Mouse (Mus musculus): ENCODE results near the gene Evi2b.

The Evi2b gene

DNA sequence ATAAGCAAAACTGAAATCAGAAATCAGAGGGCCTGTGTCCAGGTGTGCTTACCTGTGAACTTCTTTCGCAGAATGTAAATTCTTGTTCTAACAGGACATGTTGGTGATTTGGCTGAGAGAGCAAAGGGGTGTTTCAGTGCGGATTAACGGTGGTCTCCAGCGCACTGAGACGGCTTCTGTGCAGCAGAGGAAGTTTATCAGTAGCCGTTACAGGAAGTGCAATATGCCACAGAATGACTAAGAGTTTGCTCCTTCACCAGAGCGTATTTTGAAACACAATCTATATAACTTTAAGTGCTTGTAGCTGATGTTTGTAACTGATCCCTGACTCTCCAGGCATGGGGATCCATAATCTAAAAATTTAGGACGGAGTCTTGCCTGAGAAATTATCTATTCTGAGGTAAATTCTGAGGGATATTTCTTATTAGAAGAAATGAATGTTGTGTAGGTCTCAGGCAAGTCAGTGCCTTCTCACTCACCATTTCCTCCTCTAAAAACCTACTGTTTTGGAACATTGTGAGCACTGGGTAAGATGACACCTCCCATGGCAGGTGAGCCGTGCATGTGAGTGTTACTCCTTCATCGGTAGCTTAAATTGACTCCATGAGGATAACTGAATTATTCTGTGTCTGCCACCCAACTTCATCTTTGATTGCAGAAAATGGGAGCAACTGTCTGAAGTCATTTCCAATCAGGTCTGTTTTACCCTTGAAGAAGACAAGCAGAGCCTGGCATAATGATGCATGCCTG lies at the start of gene Evi2b:
TSS of gene Evi2b (minus strand) at position 203 of the 750 bp plus-strand sequence.
- in situ Hi-C loops (cut with MboI; ENCODE audit: low sequenced_read_pairs) = no loop called here

DNA sequence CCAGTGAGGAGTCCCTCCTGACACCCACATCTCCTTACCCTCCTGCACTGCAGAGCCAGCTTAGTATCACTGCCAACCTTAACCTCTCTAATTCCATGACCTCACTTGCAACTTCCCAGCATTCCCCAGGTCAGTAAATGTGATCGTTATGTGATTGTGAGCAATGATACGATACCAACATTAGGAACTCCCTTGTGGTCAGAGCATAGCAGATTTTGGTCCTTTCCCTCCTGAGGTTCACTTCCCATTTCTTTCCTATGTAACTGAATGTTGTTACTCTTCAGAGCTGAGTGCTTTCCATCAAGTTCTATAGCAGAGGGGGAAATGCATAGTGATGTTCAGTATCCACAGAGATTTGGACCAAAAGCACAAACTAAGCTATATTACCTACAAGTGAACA lies 46.8 kb upstream of the Evi2b start:
- in situ Hi-C loops (cut with MboI; ENCODE audit: low sequenced_read_pairs) = no loop called here

GRCm38 (mm10) chr11:79568197-79568911 lies 44.8 kb upstream of the Evi2b start:
- in situ Hi-C loops (cut with MboI; ENCODE audit: low sequenced_read_pairs) = no loop called here

GRCm38 (mm10) chr11:79566947-79567346 lies 43.4 kb upstream of the Evi2b start:
- in situ Hi-C loops (cut with MboI; ENCODE audit: low sequenced_read_pairs) = no loop called here

DNA sequence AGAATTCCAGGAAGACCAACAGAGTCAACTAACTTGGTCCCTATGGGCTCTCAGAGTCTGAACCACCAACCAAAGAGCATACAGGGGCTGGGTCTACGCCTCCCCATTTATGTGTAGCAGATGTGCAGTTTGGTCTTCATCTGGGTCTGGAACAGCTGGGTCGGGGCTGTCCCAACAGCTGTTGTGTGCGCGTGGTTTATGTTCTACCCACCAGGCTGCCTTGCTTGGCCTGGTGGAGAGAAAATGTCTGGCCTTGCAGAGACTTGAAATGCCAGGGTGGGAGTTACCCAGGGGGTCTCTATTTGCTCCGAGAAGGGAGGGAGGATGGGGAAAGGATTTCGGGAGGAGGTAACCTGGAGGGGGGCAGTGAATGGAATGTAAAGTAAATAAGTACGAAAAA lies 39.9 kb upstream of the Evi2b start:
- in situ Hi-C loops (cut with MboI; ENCODE audit: low sequenced_read_pairs) = no loop called here

GRCm38 (mm10) chr11:79560536-79560935 lies 37.0 kb upstream of the Evi2b start:
- in situ Hi-C loops (cut with MboI; ENCODE audit: low sequenced_read_pairs) = no loop called here

DNA sequence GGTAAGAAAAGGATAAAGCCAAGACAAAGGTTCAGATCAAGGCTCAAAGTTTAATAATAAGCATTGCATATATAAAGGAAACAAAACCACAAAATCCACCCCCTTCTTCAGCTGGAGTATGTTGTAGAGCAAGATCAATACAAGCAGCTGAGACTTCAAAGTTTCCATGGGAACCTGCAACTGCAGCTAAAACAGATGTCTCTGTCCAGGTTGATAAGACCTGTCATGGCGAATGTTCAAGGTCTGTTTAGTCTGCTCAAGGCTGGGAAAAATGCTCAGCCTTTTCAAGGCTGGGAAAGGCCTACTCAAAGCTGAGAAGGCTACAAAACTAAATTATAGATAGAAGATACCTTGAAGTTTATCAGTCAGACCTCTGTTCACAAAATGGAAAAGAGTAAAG lies 29.1 kb upstream of the Evi2b start:
- in situ Hi-C loops (cut with MboI; ENCODE audit: low sequenced_read_pairs) = no loop called here

GRCm38 (mm10) chr11:79536293-79536692 lies 12.7 kb upstream of the Evi2b start:
- in situ Hi-C loops (cut with MboI; ENCODE audit: low sequenced_read_pairs) = no loop called here

DNA sequence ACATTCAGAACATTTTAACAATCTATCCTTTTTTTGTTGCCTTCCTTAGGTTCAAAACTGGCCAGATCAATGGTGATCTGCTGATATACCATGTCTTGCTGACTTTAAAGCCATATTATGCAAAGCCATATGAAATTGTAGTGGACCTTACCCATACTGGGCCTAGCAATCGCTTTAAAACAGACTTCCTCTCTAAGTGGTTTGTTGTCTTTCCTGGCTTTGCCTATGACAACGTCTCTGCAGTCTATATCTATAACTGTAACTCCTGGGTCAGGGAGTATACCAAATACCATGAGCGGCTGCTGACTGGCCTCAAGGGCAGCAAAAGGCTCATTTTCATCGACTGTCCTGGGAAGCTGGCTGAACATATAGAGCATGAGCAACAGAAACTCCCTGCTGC lies 12.0 kb upstream of the Evi2b start:
- in situ Hi-C loops (cut with MboI; ENCODE audit: low sequenced_read_pairs) = no loop called here

DNA sequence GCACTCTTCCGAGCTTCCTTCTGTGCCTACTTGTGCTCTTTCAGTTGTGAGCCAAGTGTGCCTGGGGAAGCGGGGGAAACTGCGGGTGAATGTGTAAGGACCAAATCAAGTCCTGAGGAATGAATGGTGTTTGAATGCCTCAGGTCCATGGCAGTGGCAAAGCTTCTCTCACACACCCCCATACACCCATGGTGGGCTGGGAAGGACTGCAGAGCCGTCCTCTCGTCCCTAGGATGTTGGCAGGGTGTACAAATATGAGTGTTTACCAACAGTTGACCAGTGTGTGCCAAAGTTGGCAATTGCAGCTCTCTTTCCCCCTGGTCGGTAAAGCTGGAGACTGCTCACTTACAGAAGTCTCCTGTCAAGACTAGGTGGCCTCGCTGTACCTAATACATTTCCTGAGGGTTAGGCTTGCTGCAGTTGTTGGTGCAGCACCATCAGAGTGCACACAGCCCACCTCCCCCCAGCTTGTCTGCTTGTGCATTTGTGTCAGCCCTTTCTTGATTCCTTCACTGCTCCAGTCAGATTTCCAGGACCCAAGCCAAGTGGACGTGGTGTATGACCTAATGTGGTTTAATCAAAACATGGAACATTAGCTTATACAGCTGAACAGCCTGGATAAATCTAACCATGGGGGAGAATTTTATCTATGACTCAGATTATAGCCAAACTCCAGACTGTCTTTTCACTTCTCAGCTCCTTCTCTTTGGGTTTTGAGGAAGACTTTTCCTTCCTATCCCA lies 10.6 kb upstream of the Evi2b start:
- in situ Hi-C loops (cut with MboI; ENCODE audit: low sequenced_read_pairs) = no loop called here

DNA sequence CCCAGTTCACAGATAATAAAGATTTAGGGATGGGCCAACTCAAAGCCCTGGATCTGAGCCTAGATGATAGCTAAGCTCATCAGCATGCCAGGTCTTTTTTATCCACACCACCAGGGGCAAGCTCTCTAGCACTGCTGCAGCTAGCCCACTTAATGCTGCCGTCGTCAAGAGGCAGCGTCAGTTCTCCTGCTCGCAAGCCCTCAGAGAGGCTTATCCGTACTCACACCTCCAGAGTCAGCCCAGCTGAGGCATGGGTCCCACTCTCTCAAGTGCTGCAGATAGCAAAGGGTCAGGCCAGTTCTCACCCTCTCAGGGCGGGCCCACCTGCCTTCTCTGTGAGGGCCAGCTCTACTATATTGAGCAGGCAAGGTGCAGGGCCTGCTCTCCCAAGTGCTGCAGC lies 9.7 kb upstream of the Evi2b start:
- in situ Hi-C loops (cut with MboI; ENCODE audit: low sequenced_read_pairs) = no loop called here

- in situ Hi-C loops (cut with MboI; ENCODE audit: low sequenced_read_pairs) = no loop called here
Measured at GRCm38 (mm10) chr11:79531485-79531884, 7.9 kb upstream of the Evi2b start.

DNA sequence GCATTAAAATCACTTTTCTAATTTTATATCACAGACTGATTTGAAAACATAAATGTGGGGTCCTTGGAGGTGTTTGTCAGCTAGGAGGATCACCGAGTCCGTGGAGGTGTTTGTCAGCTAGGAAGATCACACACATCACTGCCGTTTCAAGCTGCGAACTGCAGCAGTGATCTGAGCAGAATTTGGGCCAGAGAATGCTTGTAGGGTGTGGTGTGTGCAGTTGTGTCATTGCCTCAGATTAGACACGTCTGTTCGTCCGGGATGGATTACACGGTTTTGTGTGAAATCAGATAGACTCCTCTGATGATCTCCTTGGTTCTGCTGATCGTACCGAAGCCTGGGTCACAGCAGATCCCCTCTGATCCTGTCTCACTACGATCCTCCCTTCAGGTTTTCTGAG lies 7.2 kb upstream of the Evi2b start:
- in situ Hi-C loops (cut with MboI; ENCODE audit: low sequenced_read_pairs) = no loop called here

- in situ Hi-C loops (cut with MboI; ENCODE audit: low sequenced_read_pairs) = no loop called here
Measured at GRCm38 (mm10) chr11:79530333-79530761, 6.8 kb upstream of the Evi2b start, which contains the start of the genes Evi2 and Evi2a. TSS of gene Evi2 (minus strand) at chr11:79530589. TSS of gene Evi2a (minus strand) at chr11:79530609.

DNA sequence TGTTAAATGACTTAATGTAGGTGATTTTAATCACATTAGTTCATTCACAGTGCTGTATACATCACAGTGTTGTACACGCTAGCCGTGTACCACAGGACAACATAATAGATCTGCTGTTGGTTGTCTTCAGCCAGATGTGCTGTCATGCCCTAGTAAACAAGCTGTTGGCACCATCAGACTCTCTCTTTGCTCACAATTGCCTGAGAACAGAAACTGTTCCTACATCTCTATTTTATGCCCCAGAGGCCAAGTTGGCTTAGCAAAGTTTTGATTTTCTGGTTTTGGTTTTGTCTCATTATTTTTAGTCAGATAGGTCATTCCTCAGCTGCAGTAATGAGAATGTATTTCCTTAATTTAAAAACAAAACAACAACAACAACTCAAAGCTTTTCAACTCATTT lies 6.2 kb upstream of the Evi2b start:
- in situ Hi-C loops (cut with MboI; ENCODE audit: low sequenced_read_pairs) = no loop called here

GRCm38 (mm10) chr11:79529226-79529625 lies 5.7 kb upstream of the Evi2b start:
- in situ Hi-C loops (cut with MboI; ENCODE audit: low sequenced_read_pairs) = no loop called here

DNA sequence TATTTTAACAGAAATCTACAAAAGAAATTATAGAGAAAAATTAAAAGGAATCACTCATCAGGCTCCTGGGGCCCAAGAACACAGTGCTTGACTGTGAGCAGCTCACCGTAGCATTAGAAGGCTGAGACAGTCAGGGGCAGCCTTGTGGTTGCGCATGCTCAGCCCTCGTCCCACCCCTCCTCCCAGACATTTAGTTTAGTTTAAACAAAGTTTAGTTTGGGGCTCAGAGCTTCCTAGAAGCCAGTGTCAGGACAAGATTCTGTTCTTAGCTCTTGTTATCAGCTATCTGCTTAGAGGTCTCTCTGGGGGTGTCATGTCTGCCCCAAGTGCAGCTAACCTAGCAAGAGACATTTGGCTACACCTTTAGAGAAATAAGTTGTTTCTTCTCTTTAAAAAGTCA lies 5.0 kb upstream of the Evi2b start:
- in situ Hi-C loops (cut with MboI; ENCODE audit: low sequenced_read_pairs) = no loop called here

GRCm38 (mm10) chr11:79527739-79528384 lies 4.3 kb upstream of the Evi2b start:
- in situ Hi-C loops (cut with MboI; ENCODE audit: low sequenced_read_pairs) = no loop called here

GRCm38 (mm10) chr11:79527015-79527738 lies 3.6 kb upstream of the Evi2b start:
- in situ Hi-C loops (cut with MboI; ENCODE audit: low sequenced_read_pairs) = no loop called here

GRCm38 (mm10) chr11:79526549-79526948 lies 3.0 kb upstream of the Evi2b start:
- in situ Hi-C loops (cut with MboI; ENCODE audit: low sequenced_read_pairs) = no loop called here

DNA sequence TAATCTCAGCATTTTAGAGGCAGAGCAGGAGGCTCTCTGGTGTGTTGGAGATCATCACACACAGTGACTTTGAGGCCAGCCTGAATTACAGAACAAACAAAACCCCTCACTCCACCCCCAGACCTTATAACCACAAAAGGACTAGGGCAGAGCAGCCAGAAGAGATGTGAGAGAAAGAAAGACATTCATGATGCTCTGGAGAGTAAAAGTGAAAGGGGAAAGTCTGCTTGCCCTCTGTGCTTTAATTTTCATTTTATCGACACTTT lies 681 bp upstream of the Evi2b start:
- in situ Hi-C loops (cut with MboI; ENCODE audit: low sequenced_read_pairs) = no loop called here

Data from CH12F3 (cell line).